Mouse (Mus musculus) heart, adult 9 months (tissue): ENCODE measurements around the gene Gtf2ird1.
"Not testable (repeated sequence)": the region's sequence is repeated elsewhere in the genome, so short reads cannot be mapped to it uniquely, and the experiment has no call there.

Source experiments
- DNase-seq, 2 experiments: peaks; one replicate each; pipeline ENCODE4 v3.0.0; 2022; ENCODE audit warnings: low spot score in 2 of 2

Gene Gtf2ird1

DNA sequence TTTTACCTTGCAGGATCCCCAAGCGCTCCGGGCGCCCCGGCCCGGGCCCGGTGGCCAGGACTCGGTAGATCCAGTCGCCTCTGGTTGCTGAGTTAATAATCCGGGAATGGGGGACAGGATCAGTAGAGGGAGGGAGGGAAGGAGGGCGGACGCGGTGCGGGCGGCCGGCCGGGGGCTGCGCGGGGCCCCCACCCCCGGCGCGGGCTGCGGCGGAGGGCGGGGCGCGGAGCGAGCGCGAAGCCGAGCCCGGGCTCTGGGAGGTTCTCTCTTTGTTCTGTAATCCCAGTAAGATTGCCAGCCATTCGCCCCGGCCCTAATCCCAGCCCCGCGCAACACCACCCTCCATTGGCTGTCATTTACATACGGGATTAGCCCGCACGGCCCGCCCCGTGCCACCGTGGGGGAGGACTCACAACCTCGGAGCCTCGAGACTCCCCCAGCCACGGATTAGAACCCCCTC, at the start of gene Gtf2ird1:
Gene Gtf2ird1, minus strand, starts transcription at position 214 of the 460 bp plus-strand sequence.
- peak; percentile 66 to 72 for DNase-seq

GRCm38 (mm10) chr5:134505810-134506292, 49.3 kb upstream of the Gtf2ird1 start:
- no peak for DNase-seq

GRCm38 (mm10) chr5:134502591-134502990, 46.1 kb upstream of the Gtf2ird1 start:
- DNase-seq, result no peak

DNA sequence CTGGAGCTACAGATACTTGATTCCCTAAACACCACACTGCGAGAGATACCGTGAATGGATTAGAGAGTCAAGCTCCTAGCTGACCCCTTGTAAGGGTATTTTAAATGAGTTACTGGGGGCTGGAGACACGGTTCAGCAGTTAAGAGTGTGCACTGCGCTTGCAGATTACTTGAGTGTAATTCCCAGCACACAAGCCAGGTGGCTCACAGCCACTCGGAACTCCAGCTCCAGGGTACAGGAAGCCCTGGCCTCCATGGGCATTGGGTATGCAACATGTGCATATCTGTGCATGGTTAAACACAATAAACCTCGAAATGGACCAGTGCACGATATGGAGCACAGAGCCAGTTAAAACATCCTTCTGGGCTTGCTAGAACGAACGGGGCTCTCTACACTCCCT, 44.9 kb upstream of the Gtf2ird1 start:
- DNase-seq, result no peak

GRCm38 (mm10) chr5:134500681-134501080, 44.2 kb upstream of the Gtf2ird1 start:
- DNase-seq, result no peak

GRCm38 (mm10) chr5:134500062-134500461, 43.5 kb upstream of the Gtf2ird1 start:
- DNase-seq, result peak; percentile 33 to 36

DNA sequence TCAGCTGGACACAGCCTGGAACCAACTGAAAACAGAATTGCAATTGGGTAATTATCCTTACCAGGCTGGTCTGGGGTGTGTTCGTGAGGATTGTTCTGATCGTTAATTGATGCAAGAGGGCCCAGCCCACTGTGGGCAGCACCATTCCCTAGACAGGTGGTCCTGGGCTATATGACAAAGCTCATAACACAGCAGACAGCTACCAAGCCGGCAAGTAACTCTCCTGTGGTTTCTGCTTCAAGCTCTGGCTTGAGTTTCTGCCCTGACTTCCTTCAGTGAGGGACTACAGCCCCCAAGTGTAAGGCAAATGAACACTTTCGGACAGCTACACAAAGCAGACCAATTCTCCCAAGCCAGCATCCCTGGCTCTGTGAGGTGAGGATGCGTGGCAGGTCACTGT, 40.5 kb upstream of the Gtf2ird1 start:
- DNase-seq, result no peak

- no peak for DNase-seq
Observed at GRCm38 (mm10) chr5:134495796-134496195, 39.3 kb upstream of the Gtf2ird1 start.

- peak; percentile 59 to 87 for DNase-seq
Observed at GRCm38 (mm10) chr5:134494142-134494541, 37.6 kb upstream of the Gtf2ird1 start.

DNA sequence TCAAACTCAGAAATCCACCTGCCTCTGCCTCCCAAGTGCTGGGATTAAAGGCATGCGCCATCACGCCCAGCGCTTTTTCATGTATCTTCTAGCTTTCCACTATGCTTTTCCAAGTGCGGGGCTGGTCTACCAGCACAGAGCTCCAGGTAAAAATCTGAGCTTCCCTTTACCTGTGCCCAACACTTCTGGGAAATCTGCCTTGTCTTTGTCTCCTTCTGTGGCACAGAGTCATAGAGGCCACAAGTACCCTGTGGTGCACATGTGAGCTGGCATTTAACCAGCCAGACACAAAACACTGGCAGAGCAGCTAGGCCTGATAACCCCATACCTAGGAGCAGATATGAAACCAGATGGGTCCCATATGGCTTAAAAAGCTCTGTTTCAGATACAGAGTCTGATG, 36.4 kb upstream of the Gtf2ird1 start:
- DNase-seq, result no peak

DNA sequence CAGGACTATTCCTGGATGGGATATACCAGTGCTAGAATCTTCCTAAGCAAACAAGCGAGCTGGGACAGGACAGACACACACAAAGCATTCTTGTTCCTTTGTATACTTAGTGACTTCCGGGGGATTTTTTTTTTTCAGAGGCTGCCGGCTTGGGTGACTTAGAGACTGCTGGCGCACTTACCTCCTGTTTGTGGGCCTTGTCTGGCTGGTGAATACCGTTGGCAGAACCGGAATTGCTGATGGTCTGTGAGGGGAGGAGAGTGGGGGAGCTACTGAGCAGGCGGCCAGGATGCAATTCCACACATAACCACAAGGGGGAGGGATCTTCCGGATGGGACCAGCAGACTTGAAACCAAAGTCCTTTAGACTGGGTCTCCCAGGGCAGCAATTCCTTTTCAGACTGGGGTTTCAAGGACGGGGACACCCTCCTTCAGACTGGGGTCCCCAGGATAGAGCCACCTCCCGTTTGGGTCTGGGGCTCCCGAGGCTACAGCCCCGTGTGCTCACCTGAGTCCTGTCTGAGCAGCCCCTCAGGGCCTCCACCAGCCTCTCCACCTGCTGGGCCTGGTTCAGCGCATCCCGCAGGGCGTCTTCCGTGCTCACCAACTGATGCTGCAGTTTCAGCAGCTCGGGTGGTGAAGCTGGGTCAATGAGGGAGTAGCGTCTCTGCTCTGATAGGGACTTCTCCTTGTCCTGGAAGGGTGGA, 35.3 kb upstream of the Gtf2ird1 start:
- DNase-seq, result peak; percentile 61 to 72

DNA sequence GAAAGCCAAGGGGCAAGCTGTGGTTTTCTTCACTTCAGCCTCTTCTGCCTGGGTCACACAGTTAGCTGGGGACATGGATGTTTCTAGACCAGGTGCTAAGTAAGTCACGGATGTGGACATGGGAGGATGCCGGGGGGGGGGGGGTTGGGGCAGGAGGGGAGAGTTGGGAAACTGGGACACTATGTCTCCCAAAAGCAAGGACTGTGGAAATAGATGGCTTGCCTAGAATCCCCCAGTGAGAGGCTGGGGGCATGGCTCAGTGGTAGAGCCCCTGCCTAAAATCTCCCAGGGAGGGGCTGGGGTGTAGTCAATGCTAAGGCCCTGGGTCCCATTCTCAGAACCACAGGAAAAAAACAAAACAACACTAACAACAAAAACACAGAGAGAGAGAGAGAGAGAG, 34.7 kb upstream of the Gtf2ird1 start:
- no peak for DNase-seq

GRCm38 (mm10) chr5:134490465-134490864, 33.9 kb upstream of the Gtf2ird1 start:
- no peak for DNase-seq

- DNase-seq, result no peak
Observed at GRCm38 (mm10) chr5:134489583-134489982, 33.1 kb upstream of the Gtf2ird1 start.

DNA sequence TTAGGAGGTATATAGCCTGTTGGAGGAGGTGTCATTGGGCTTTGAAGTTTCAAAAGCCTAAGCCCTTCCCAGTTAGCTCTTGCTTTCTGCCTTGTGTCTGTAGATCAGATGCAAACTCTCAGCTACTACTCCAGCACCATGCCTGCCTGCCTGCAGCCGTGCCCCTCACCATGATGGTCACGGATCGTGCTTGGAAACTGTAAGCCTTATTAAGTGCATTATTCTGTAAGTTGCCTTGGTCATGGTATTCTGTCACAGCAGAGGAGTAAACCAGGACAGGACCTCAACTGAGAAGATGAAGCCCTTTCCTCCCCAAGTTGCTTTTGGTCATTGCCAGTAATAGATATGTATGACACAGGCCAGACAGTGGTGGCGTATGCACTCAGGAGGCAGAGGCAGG, 32.1 kb upstream of the Gtf2ird1 start:
- DNase-seq, result no peak

DNA sequence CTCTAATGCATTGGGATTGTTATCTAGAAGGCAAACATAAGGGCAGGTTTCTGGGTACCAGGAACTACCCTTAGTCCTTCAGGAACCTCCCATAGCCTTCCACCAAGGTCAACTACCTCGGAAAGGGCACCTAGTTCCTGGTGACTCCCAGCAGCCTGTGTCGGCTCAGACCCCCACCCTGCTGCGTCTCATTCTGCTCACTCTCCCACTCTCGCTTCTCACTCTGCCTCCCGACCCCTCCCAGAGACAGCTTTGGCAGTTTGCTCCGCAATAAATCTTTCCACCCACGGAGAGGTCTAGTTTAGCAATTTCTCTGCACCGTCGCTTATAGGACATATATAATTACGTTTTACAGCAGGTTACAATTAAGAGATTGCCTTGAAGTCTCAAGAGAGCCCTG, 31.5 kb upstream of the Gtf2ird1 start:
- no peak for DNase-seq

GRCm38 (mm10) chr5:134485900-134486665, 29.6 kb upstream of the Gtf2ird1 start:
- DNase-seq, result peak in 1 of 2 experiments; percentile 42

DNA sequence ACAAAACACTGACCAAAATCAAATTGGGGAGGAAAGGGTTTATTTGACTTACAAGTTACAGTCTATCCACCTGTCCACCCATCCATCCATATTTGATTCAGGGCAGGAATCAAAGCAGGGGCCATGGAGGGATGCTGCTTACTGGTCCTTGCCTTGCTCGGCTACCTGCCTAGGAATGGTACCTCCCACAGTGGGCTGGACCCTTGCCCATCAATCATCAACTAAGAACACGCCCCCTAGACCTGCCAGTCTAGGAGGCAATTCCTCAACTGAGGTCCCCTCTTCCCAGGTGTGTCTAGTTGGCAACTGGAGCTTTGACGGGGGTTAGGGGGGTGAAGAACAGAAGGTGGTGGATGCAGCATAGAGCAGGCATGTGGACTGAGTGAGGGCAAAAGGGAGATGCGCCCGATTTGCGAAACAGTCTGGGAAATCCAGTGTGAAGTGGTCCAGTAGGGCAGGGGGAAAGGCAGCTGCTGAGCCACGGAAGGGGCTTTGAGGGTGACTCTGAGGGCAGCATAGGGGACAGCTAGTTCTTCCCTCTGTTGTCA, 28.7 kb upstream of the Gtf2ird1 start:
- no peak for DNase-seq

GRCm38 (mm10) chr5:134483291-134483690, 26.8 kb upstream of the Gtf2ird1 start:
- DNase-seq, result no peak

GRCm38 (mm10) chr5:134482331-134482730, 25.8 kb upstream of the Gtf2ird1 start:
- DNase-seq, result no peak

DNA sequence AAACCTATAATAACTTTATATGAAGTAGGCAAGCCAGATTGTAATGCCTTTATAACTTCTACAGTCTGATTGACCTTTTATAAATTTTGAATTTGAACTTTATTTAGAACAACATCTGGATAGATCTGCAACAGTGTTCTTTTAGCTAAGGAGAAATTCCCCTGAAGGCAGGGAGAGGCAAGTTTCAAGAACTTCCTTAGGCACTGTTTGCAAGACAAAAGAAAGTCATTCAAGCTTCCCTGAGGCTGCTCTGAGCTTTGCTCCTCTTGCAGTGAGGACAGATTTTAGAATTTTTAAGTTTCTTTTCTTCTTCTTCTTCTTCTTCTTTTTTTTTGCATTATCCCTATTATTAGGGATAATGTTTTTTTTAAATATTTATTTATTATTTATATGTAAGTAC, 22.4 kb upstream of the Gtf2ird1 start:
- DNase-seq, result not testable (repeated sequence)

GRCm38 (mm10) chr5:134475686-134476085, 19.2 kb upstream of the Gtf2ird1 start:
- DNase-seq, result not testable (repeated sequence)
